Mouse (Mus musculus): ENCODE data around the gene Tagln2. TPM values are rescaled to one million over a fixed set of nuclear protein-coding genes. Genes with fewer than 3 reads are reported as not detected.

The Tagln2 gene
- total and polyA plus RNA-seq, 3 experiments, result 679 to 1,501 (median 1,068) TPM

DNA sequence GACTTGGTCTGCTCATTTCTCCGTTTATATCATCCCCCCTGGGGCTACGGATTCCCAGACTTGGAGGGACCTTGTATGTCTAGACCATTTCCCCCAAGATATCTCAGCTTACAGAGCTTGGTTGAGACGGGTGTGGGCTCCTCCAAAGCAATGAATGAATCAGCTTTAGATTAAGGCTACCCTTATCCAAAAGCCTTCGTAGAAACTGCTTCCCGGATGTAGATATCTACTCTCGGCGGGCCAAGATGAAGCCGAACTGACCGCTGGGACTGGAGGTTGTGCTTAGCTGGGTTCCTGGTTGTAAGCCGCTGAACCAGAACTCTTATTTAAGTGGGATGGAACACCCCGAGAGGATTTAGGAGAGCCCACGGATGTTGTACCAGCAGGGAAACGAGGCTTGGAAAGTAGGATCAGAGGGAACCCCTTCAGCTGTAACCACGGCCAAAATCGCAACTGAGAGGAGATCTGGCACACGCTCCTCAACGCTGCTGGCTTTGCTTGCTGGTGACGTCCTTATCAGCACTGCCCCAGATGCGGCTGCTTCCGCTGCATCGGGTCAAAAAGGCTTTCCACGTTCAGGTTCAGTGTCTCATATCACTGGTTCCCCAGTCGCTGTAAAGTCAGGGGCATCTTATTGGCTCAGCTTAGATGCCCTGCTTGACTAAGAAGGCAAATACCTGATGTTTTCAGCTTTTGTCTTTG is 26.7 kb downstream of the Tagln2 start:
- no peak overlapping the region for H3K4me3 ChIP-seq (ENCODE audit: low read depth, low read length)
- DNase-seq (ENCODE audit: low spot score), result no peak
- H3K4me1 ChIP-seq (ENCODE audit: insufficient read depth, low read depth, low read length), result 0 out of 2 replicates have a peak, but pooled peaks cover 2% of the 10 kb centered on the region
- H3K36me3 ChIP-seq (replicated peaks), result no peaks in the 10 kb centered on the region
- TF ChIP-seq TAL1 (conservative IDR thresholded peaks at IDR 0.05; ENCODE audit: low read depth, low read length), result no peak
- no peak for TF ChIP-seq GATA1 (IDR thresholded peaks at IDR 0.05; ENCODE audit: borderline replicate concordance, low read length)
- no peak for TF ChIP-seq POLR2AphosphoS5 (IDR thresholded peaks at IDR 0.05; ENCODE audit: insufficient replicate concordance, low read depth, low read length)
- TF ChIP-seq CTCF (IDR thresholded peaks at IDR 0.05; ENCODE audit: low read depth, low read length), result no peak
- TF ChIP-seq GATA2 (IDR thresholded peaks at IDR 0.05; ENCODE audit: borderline replicate concordance, low read depth, low read length), result no peak
- peak; percentile 87 for ATAC-seq (ENCODE audit: extremely low read depth, insufficient number of reproducible peaks, low FRiP score, poor library complexity, severe bottlenecking)
- H3K9me3 ChIP-seq (replicated peaks), result no peaks in the 10 kb centered on the region
- H3K27me3 ChIP-seq (ENCODE audit: insufficient read depth, low read length), result peaks cover 14% of the 10 kb centered on the region

DNA sequence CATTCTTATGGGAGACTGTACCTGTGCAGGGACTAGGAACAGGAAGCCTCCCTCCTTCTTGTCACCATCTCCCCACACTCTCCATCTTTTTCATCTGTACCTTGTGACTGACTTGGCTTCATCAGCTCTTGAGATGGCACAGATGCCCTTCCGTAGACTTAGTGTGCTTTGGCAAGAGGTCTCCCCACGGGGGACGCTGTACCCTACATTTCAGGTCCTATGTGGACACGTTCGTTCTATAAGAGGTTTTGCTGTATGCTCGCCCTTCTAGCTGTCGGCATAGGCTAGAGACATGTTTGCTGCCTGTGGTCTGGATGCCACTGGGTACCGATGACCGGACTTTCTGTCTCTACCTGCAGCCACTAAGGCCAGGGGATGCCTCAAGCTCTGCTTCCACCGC is 27.6 kb downstream of the Tagln2 start:
- no peaks in the 10 kb centered on the region for H3K9me3 ChIP-seq (replicated peaks)
- H3K4me3 ChIP-seq (ENCODE audit: low read depth, low read length), result no peak overlapping the region
- 0 out of 2 replicates have a peak, but pooled peaks cover 2% of the 10 kb centered on the region for H3K4me1 ChIP-seq (ENCODE audit: insufficient read depth, low read depth, low read length)
- no peak for TF ChIP-seq GATA2 (IDR thresholded peaks at IDR 0.05; ENCODE audit: borderline replicate concordance, low read depth, low read length)
- DNase-seq (ENCODE audit: low spot score), result no peak
- peaks cover 14% of the 10 kb centered on the region for H3K27me3 ChIP-seq (ENCODE audit: insufficient read depth, low read length)
- no peak for ATAC-seq (ENCODE audit: extremely low read depth, insufficient number of reproducible peaks, low FRiP score, poor library complexity, severe bottlenecking)
- no peaks in the 10 kb centered on the region for H3K36me3 ChIP-seq (replicated peaks)

DNA sequence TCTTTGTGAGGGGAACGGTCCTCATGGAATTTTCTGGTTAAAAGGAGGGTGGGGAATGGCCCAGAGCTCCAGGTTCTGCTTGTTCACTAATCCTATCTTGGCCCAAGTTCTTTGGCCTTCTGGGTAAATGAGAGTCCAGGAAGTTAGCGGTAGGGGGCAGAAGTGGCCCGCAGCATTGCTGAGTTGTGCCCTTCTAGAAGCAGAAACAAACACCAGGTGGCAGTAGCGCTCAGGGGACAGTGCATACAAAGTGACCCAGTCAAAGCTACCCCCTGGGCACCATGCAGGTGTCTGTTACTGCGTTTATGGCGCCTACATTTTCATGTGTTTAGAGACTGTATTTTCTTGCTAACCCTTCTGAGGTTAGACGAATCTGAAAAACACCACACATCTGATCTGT is 28.9 kb downstream of the Tagln2 start:
- DNase-seq (ENCODE audit: low spot score) (peak; percentile 28), ATAC-seq (ENCODE audit: extremely low read depth, insufficient number of reproducible peaks, low FRiP score, poor library complexity, severe bottlenecking) (peak; percentile 37; the same call in 1 of the 2 replicates)
- no peak overlapping the region for H3K4me3 ChIP-seq (ENCODE audit: low read depth, low read length)
- H3K4me1 ChIP-seq (ENCODE audit: insufficient read depth, low read depth, low read length), result 0 out of 2 replicates have a peak, but pooled peaks cover 2% of the 10 kb centered on the region
- TF ChIP-seq CTCF (IDR thresholded peaks at IDR 0.05; ENCODE audit: low read depth, low read length) (peak; percentile 36), GATA2 (IDR thresholded peaks at IDR 0.05; ENCODE audit: borderline replicate concordance, low read depth, low read length) (no peak)
- peaks cover 12% of the 10 kb centered on the region for H3K27me3 ChIP-seq (ENCODE audit: insufficient read depth, low read length)
- no peaks in the 10 kb centered on the region for H3K9me3 ChIP-seq (replicated peaks)
- H3K36me3 ChIP-seq (replicated peaks), result no peaks in the 10 kb centered on the region

DNA sequence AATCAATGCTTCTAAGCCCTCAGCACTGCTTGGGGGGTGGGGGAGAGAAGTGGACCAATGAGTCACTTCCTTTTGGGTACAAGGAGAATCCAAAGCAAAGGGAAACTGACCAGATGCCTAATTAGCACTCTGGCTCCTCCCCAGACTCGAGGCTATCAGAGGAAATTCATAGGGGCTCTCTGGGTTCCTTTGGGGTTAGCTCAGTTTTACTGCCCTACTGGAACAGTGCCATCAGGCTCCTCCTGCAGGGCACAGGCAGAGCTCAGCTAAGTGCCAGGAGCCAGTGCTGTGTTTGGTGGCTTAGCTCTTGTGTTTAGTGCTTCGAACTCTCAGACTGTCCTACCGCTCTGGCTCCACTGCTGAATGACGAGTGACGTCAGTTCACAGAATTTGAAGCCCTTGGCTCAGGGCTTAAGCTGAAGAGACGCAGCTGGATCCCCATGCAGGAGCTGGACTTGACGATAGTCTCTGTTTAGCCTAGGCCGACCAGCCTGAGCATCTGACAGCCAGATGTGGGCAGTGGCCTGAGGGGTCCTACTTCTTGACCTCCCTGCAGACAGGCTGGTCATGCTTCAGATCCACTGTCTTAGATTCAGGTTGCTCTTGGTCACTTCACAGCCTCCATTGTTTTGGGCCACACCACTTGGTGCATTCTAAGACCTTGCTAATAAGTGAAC is 30.8 kb downstream of the Tagln2 start:
- Histone ChIP-seq H3K9me3 (replicated peaks) (no peaks in the 10 kb centered on the region), H3K4me1 (ENCODE audit: insufficient read depth, low read depth, low read length) (0 out of 2 replicates have a peak, but pooled peaks cover 2% of the 10 kb centered on the region), H3K36me3 (replicated peaks) (no peaks in the 10 kb centered on the region), H3K27me3 (ENCODE audit: insufficient read depth, low read length) (peaks cover 11% of the 10 kb centered on the region), H3K4me3 (ENCODE audit: low read depth, low read length) (no peak overlapping the region)
- DNase-seq (ENCODE audit: low spot score), result no peak
- TF ChIP-seq TAL1 (conservative IDR thresholded peaks at IDR 0.05; ENCODE audit: low read depth, low read length) (no peak), GATA1 (IDR thresholded peaks at IDR 0.05; ENCODE audit: borderline replicate concordance, low read length) (no peak), CTCF (IDR thresholded peaks at IDR 0.05; ENCODE audit: low read depth, low read length) (no peak), POLR2AphosphoS5 (IDR thresholded peaks at IDR 0.05; ENCODE audit: insufficient replicate concordance, low read depth, low read length) (no peak), GATA2 (IDR thresholded peaks at IDR 0.05; ENCODE audit: borderline replicate concordance, low read depth, low read length) (no peak)
- no peak for ATAC-seq (ENCODE audit: extremely low read depth, insufficient number of reproducible peaks, low FRiP score, poor library complexity, severe bottlenecking)

DNA sequence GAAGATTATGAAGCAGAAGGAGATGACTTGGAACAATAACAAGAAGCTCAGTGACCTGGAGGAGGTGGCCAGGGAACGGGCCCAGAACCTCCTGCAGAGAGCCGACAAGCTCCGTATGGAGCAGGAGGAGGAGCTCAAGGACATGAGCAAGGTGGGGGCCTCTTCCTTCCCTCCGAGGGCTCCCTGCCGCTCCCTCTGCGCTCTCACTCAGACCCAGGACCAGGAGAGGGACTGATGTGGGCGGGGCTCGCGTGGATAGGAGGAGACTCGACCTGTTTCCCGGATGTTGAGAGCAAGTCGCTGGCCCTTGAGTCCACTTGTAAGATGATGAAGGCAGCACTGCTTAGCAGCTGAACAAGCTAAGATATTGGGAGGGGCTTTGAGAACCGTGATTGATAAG is 32.7 kb downstream of the Tagln2 start:
- no peak overlapping the region for H3K4me3 ChIP-seq (ENCODE audit: low read depth, low read length)
- H3K36me3 ChIP-seq (replicated peaks), result no peaks in the 10 kb centered on the region
- H3K4me1 ChIP-seq (ENCODE audit: insufficient read depth, low read depth, low read length), result no peaks in the 10 kb centered on the region
- peaks cover 5% of the 10 kb centered on the region for H3K27me3 ChIP-seq (ENCODE audit: insufficient read depth, low read length)
- ATAC-seq (ENCODE audit: extremely low read depth, insufficient number of reproducible peaks, low FRiP score, poor library complexity, severe bottlenecking), result no peak
- no peaks in the 10 kb centered on the region for H3K9me3 ChIP-seq (replicated peaks)
- TF ChIP-seq GATA1 (IDR thresholded peaks at IDR 0.05; ENCODE audit: borderline replicate concordance, low read length) (no peak), POLR2AphosphoS5 (IDR thresholded peaks at IDR 0.05; ENCODE audit: insufficient replicate concordance, low read depth, low read length) (no peak), CTCF (IDR thresholded peaks at IDR 0.05; ENCODE audit: low read depth, low read length) (no peak), TAL1 (conservative IDR thresholded peaks at IDR 0.05; ENCODE audit: low read depth, low read length) (no peak), GATA2 (IDR thresholded peaks at IDR 0.05; ENCODE audit: borderline replicate concordance, low read depth, low read length) (no peak)
- no peak for DNase-seq (ENCODE audit: low spot score)

DNA sequence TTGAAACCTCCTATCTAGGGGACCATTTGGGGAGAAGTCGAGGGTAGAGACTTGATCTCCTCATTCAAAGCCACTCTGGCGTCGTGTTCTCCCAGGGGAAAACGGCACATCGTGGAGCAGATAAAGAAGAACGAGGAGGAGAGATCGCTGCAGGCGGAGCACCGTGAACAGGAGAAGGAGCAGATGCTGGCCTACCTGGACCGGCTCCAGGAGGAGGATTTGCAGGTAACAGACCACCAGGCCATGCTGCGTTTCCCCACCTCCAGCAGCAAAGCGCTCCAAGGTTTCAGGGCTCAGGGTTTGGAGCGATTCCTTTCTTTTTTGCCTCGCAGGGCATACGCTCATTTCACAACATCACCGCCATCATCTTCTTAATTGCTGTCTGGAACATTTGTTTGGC is 35.3 kb downstream of the Tagln2 start:
- ATAC-seq (ENCODE audit: extremely low read depth, insufficient number of reproducible peaks, low FRiP score, poor library complexity, severe bottlenecking), result no peak
- TF ChIP-seq CTCF (IDR thresholded peaks at IDR 0.05; ENCODE audit: low read depth, low read length) (no peak), TAL1 (conservative IDR thresholded peaks at IDR 0.05; ENCODE audit: low read depth, low read length) (no peak), POLR2AphosphoS5 (IDR thresholded peaks at IDR 0.05; ENCODE audit: insufficient replicate concordance, low read depth, low read length) (no peak), GATA1 (IDR thresholded peaks at IDR 0.05; ENCODE audit: borderline replicate concordance, low read length) (no peak), GATA2 (IDR thresholded peaks at IDR 0.05; ENCODE audit: borderline replicate concordance, low read depth, low read length) (no peak)

More for the DNA sequence above, 35.3 kb downstream of the Tagln2 start:
- DNase-seq (ENCODE audit: low spot score), result no peak
- no peaks in the 10 kb centered on the region for H3K36me3 ChIP-seq (replicated peaks)
- no peaks in the 10 kb centered on the region for H3K9me3 ChIP-seq (replicated peaks)
- peaks cover 6% of the 10 kb centered on the region for H3K27me3 ChIP-seq (ENCODE audit: insufficient read depth, low read length)
- H3K4me1 ChIP-seq (ENCODE audit: insufficient read depth, low read depth, low read length), result no peaks in the 10 kb centered on the region
- H3K4me3 ChIP-seq (ENCODE audit: low read depth, low read length), result no peak overlapping the region

Measured in G1E (cell line).